Mouse (Mus musculus) embryo, embryonic 10 days (tissue): ENCODE measurements around the gene Flnb.
A peak's percentile ranks its signal among the peaks of the same experiment; 100 is the strongest.

ENCODE experiments used
- DNase-seq: peaks from one replicate; pipeline ENCODE4 v3.0.0-alpha.2; 2015; ENCODE audit warnings: low spot score

Flnb gene

GRCm38 (mm10) chr14:7992158-7992557 lies 174.4 kb downstream of the Flnb start:
- no peak for DNase-seq

GRCm38 (mm10) chr14:7994271-7994767 lies 176.6 kb downstream of the Flnb start, which contains the start of gene Dnase1l3:
Dnase1l3 (minus strand) TSS chr14:7994573.
- peak; percentile 26 for DNase-seq

- DNase-seq, result peak; percentile 94
Measured at GRCm38 (mm10) chr14:7997255-7997696, 179.5 kb downstream of the Flnb start.

- no peak for DNase-seq
Measured at GRCm38 (mm10) chr14:7999030-7999429, 181.3 kb downstream of the Flnb start.

GRCm38 (mm10) chr14:7999435-7999834 lies 181.7 kb downstream of the Flnb start:
- no peak for DNase-seq

GRCm38 (mm10) chr14:8000247-8000646 lies 182.5 kb downstream of the Flnb start:
- DNase-seq, result no peak
